ENCODE assay signal across 10 mouse cellular contexts in the genomic region with DNA sequence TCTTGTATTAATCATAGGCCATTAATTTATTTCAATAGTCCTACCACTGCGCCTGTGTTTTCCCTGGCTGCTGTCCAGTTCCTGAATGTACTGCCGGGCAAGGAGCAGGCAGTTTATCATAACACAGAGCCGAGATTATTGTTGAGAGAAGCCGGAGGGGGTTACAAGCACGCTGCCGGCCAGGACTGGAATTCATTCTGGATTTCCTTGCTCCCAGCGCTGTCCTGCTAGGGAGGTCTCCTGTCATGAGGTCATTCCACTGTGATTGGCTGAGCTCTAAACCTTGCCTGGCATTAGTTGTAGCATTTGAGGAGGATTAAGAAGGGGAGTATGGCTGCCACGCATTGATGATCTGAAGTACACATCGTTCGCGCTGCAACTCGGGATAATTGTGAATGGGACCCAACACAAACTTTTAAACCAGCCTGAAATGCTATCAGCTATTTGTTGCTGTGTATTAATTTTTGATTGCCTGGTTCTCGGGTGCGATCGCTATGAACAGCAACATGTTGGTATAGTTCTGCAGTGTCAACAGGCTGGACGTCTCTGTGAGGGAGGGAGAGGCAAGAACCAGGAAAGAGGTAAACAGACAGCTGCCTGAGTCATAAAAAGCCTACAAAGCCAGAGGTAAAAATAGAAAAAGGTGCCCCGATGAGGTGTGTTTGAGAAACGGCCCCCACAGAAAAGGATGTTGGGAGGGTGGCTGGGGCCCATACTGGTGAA. TPM values are rescaled to one million over a fixed set of nuclear protein-coding genes. Genes with fewer than 3 reads are reported as not detected.
DNase-seq lines count a peak whose midpoint lies in the region; ATAC-seq lines count a peak whose summit lies in the region.
"Had no signal": no experiment of that assay in that cellular context is flagged by ENCODE, and none has a peak within 500 bp of the region (broad histone marks: within the 10 kb centered on the region; RNA-seq: fewer than 3 reads in every experiment).

No protein-coding gene starts in this region.

- H3K27ac ChIP-seq in forebrain, embryonic 10.5 days, result peak overlapping the region; percentile 52
- no peak overlapping the region for H3K27ac ChIP-seq in hindbrain, embryonic 11.5 days (ENCODE audit: low read depth, low read length)
- peak overlapping the region; percentile 71 for H3K27ac ChIP-seq in limb, embryonic 12.5 days
- H3K27ac ChIP-seq in neural tube, embryonic 12.5 days, result no peak overlapping the region

- H3K27me3 ChIP-seq in forebrain, embryonic 10.5 days (ENCODE audit: poor library complexity, severe bottlenecking), result peaks cover 88% of the 10 kb centered on the region
- no peaks in the 10 kb centered on the region for H3K27me3 ChIP-seq in hindbrain, embryonic 11.5 days (ENCODE audit: control insufficient read depth, insufficient read depth, low read length)
- no peaks in the 10 kb centered on the region for H3K27me3 ChIP-seq in limb, embryonic 12.5 days
- H3K27me3 ChIP-seq in neural tube, embryonic 12.5 days (replicated peaks), result no peaks in the 10 kb centered on the region

- peak overlapping the region; percentile 28 for H3K4me3 ChIP-seq in forebrain, embryonic 10.5 days
- H3K4me3 ChIP-seq in hindbrain, embryonic 11.5 days (ENCODE audit: low read depth, low read length), result no peak overlapping the region
- 0 out of 2 replicates have a peak overlapping the region, but pooled peaks have one; percentile 0 for H3K4me3 ChIP-seq in limb, embryonic 12.5 days (replicated peaks)
- no peak overlapping the region for H3K4me3 ChIP-seq in neural tube, embryonic 12.5 days

- peaks cover 56% of the 10 kb centered on the region for H3K4me1 ChIP-seq in forebrain, embryonic 10.5 days
- peaks cover 10% of the 10 kb centered on the region for H3K4me1 ChIP-seq in hindbrain, embryonic 11.5 days (replicated peaks; ENCODE audit: control insufficient read depth, insufficient read depth, low read length)
- H3K4me1 ChIP-seq in limb, embryonic 12.5 days (replicated peaks), result peaks cover 36% of the 10 kb centered on the region
- H3K4me1 ChIP-seq in neural tube, embryonic 12.5 days, result peaks cover 28% of the 10 kb centered on the region

- WGBS in forebrain, embryonic 10.5 days, result 26% methylated on average over 18 of the region's 18 CpGs
- WGBS in hindbrain, embryonic 11.5 days, result 39% methylated on average over 18 of the region's 18 CpGs
- WGBS in limb, embryonic 12.5 days, result 17% methylated on average over 18 of the region's 18 CpGs
- WGBS in neural tube, embryonic 12.5 days, result 30% methylated on average over 18 of the region's 18 CpGs

- DNase-seq in 3134 (ENCODE audit: extremely low read depth, insufficient read length, low spot score) (peak; percentile 50), R1 (ENCODE audit: low read depth, low spot score) (peak; percentile 48)
- DNase-seq in forebrain, embryonic 10.5 days (ENCODE audit: extremely low spot score, low spot score), result peak; percentile 72
- peak; percentile 56 for DNase-seq in hindbrain, embryonic 11.5 days (ENCODE audit: low spot score)
- no peak for DNase-seq in right cerebral cortex, adult 18-20 months

- peaks cover 5% of the 10 kb centered on the region; the same call in 1 of the 2 replicates for H3K9me3 ChIP-seq in forebrain, embryonic 10.5 days
- H3K9me3 ChIP-seq in hindbrain, embryonic 11.5 days (ENCODE audit: control insufficient read depth, low read length), result no peaks in the 10 kb centered on the region
- peaks cover 10% of the 10 kb centered on the region for H3K9me3 ChIP-seq in limb, embryonic 12.5 days
- H3K9me3 ChIP-seq in neural tube, embryonic 12.5 days, result 0 out of 2 replicates have a peak, but pooled peaks cover 7% of the 10 kb centered on the region

- H3K4me2 ChIP-seq in hindbrain, embryonic 11.5 days (replicated peaks; ENCODE audit: low read depth, low read length), result no peak overlapping the region
- peak overlapping the region; percentile 41 for H3K4me2 ChIP-seq in limb, embryonic 12.5 days
- H3K4me2 ChIP-seq in neural tube, embryonic 12.5 days (replicated peaks), result peak overlapping the region; percentile 39

- peak; percentile 45; the same call in 1 of the 2 replicates for ATAC-seq in hindbrain, embryonic 11.5 days (ENCODE audit: low FRiP score)
- peak; percentile 72; the same call in 1 of the 2 replicates for ATAC-seq in limb, embryonic 12.5 days (ENCODE audit: insufficient number of reproducible peaks, insufficient read depth, low FRiP score, low TSS enrichment, low read depth)
- peak; percentile 68; the same call in 1 of the 2 replicates for ATAC-seq in neural tube, embryonic 12.5 days (ENCODE audit: low FRiP score, low read depth)
- no peak for ATAC-seq in granulocyte monocyte progenitor cell, adult 5-6 weeks (replicated peaks; ENCODE audit: poor library complexity, severe bottlenecking)

- H3K9ac ChIP-seq in hindbrain, embryonic 11.5 days (ENCODE audit: low read depth, low read length), result no peak overlapping the region
- H3K9ac ChIP-seq in limb, embryonic 12.5 days (replicated peaks), result no peak overlapping the region; the same call in 1 of the 2 replicates
- H3K9ac ChIP-seq in neural tube, embryonic 12.5 days, result no peak overlapping the region

- H3K36me3 ChIP-seq in forebrain, embryonic 10.5 days (replicated peaks), result no peaks in the 10 kb centered on the region
- H3K36me3 ChIP-seq in hindbrain, embryonic 11.5 days (ENCODE audit: control insufficient read depth, insufficient read depth, low read length), result no peaks in the 10 kb centered on the region
- no peaks in the 10 kb centered on the region for H3K36me3 ChIP-seq in limb, embryonic 12.5 days
- H3K36me3 ChIP-seq in neural tube, embryonic 12.5 days, result no peaks in the 10 kb centered on the region

RNA-seq across cellular contexts. Expression of gene Gm10320, which starts 42.5 kb away (rescaled TPM):
- 1.2 and 1.3 TPM in 2 replicates for polyA plus RNA-seq in forebrain, embryonic 10.5 days (2016; fragmentation: Nextera tagmentation; extraction: Ambion mirVana)
- 0.78 and 0.94 TPM in 2 replicates for polyA plus RNA-seq in hindbrain, embryonic 11.5 days (2014; fragmentation: Nextera tagmentation; extraction: Ambion mirVana)
- 1.3 and 1.7 TPM in 2 replicates for polyA plus RNA-seq in limb, embryonic 12.5 days (2016; fragmentation: Nextera tagmentation; extraction: Ambion mirVana)
- polyA plus RNA-seq in neural tube, embryonic 12.5 days (2016; fragmentation: Nextera tagmentation; extraction: Ambion mirVana), result 0.65 and 1.0 TPM in 2 replicates
- total RNA-seq in granulocyte monocyte progenitor cell, adult 5-6 weeks (2014; fragmentation: Nextera tagmentation), result 2.2 and 5.0 TPM in 2 replicates
- 2.2 and 3.5 TPM in 2 replicates for total RNA-seq in granulocyte monocyte progenitor cell, adult 5-6 weeks (2017)
- total RNA-seq: left cerebral cortex, adult 18-20 months had no signal
- polyA plus RNA-seq: testis, adult 2 months had no signal

Comparison
In these comparisons a context has a peak if more than half of its experiments do, and no peak if none do; other contexts are left out.
1. H3K27ac ChIP-seq: peak in forebrain, embryonic 10.5 days (single experiment) and limb, embryonic 12.5 days (single experiment); none in hindbrain, embryonic 11.5 days (single experiment) and neural tube, embryonic 12.5 days (single experiment).
2. H3K4me3 ChIP-seq: peak in forebrain, embryonic 10.5 days (single experiment) and limb, embryonic 12.5 days (single experiment); none in hindbrain, embryonic 11.5 days (single experiment) and neural tube, embryonic 12.5 days (single experiment).